Mouse (Mus musculus) left cerebral cortex, postnatal 25 days (tissue): ENCODE data around the gene Kcnip2. TPM values are rescaled to one million over a fixed set of nuclear protein-coding genes. Genes with fewer than 3 reads are reported as not detected.

Source experiments
- DNase-seq, 2 experiments: peaks; one replicate each; pipeline ENCODE4 v3.0.0; 2022; ENCODE audit warnings: low spot score in 2 of 2, mixed read lengths in 1 of 2
- intact Hi-C: fragments of 180-260 bp; cut with DNase I; formaldehyde crosslinking; loops from one replicate; pipeline ENCODE4 v1.15.1; 2025
- total RNA-seq, 2 experiments: library from RNA; stranded (reverse); gene quantifications; 2 replicates each; pipeline ENCODE4 v1.2.3; 2021

Gene Kcnip2
- total RNA-seq, 2 experiments from 2014 or later: 141 to 165 TPM

DNA sequence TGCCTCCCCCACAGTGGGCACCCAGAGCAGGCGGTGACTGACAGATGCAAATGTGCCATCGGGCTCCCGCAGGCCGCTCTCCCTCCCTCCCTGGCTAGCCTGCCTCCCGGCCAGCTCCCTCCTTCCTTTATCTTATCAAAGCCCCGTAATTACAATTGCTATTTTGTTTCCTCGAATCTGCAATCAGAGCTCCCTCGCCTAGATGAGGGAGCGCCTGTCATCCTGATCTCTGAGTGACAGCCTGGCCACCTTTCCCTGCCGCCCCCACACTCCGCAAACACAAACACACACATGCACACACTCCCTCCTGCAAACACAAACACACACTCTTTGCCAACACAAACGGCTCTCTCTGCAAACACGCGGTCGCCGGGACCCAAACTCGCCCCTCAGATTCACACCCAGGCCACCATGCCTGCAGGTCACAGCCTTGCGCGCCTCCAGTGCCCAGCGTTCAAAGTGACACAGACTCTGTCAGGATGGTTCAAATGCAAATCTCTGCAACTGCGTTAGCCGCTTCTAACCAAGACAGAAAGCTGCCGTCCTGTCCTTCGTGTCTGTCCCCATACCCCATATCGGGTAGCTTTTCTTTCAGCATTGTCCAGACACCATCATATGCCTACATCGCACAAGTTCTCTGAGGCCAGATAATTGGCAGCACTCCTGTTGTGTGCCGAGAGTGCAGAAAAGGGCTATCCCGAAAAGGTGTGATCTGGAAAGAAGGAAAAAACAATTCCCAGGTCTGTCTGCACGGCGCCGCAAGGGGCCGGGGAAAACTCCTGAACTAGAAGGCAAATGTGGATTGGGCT, 70.3 kb downstream of the Kcnip2 start:
- no peak for DNase-seq
- intact Hi-C loops: loop anchor here (2.0 to 5.0 kb wide), 3 partner anchors 88 to 525 kb away; no protein-coding TSS in a partner anchor

DNA sequence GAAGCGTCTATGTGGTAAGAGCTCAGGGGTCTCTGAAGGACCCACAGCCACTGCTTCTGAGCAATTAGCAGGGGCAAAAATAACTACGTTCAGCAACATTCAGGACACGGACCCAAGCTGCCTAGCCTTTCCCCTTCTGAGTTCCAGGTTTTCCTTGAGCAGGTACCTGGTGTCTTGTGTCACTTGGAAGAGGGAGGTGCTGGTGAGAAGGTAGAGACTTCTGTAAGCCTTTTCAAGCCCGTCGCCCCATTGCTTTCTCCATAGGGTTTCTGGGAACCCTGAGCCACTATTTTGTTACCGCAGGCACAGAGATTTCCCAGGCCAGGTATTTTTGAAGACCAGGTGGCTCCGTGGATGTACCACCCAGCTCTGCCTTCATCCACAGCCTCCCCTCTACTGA, 72.2 kb downstream of the Kcnip2 start:
- intact Hi-C loops: no loop called here
- DNase-seq: no peak

DNA sequence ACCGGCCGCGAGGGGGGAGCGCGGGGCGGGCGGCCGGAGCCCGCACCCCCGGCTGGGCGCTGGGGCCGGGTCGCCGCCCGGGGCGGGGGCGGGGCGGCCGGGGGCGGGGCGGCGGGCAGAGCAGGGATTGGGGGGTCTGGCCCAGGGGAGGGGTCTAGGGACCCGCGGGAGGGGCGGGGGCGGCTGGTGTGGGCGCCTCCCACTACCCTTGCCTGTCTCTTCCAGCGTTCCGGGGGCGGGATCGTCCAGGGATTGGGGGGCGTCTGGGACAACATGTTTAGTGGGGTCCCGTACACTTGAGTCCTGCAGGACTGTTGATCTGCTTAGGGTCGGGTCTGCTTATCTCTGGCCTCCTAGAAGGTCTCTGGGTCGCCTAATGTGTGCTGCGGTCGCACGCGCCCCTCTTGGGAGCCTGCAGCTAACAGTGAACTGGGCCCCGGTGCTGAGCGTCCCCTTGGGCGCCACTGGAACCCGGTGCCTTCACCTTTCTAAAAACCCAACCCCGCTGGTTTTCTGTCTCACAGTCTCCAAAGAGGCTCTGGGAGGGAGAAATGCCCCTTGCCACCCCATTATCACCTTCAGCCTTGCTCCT, 72.8 kb downstream of the Kcnip2 start:
- intact Hi-C loops: no loop called here
- no peak for DNase-seq

DNA sequence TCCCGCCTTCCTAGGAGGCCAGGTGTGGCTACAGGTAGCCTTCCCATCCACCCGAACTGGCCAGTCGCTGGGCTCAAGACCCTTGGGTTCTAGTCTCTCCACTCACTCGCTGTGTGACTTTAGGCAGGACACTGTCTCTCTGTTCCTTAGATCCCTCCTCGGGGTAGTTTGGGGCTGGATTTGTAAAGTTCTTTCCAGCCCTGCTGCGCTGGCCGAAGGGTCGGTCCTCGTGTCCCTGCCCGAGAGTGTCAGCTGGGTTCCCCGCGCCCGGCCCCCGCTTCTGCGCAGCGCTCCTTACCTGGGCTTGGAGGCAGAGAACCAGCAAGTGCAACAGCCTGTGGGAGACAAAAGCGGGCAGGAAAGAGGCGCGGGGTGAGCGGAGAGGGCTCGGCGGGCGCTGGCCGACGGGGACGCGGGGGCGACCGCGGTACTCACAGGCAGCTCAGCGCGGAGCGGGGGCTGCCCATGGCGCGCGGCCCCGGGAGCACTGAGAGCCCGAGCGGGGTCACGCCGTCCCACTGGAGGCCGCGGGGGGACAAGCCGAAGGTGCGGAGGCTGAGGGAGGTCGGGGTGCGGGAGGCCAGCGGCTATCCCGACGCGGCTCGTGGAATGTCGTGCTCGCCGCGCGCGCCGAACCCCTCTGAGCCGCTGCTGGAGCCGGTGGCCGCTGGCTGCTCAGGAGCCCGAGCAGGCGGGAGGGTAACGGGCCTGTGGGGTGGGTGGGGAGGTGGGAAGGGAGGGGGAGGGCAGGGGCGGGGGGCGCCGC, 73.5 kb downstream of the Kcnip2 start, which contains the start of gene Fgf8:
Gene Fgf8, minus strand, starts transcription at position 698 of the 766 bp plus-strand sequence.
- DNase-seq: no peak
- intact Hi-C loops: no loop called here

Other genes starting within 250 kb of the Kcnip2 start
- gene Fbxw4, start 155.7 kb downstream of the Kcnip2 start, total RNA-seq: 10 to 100 TPM; 32.9 to 33.5 TPM
- gene Fgf8, start 73.1 kb downstream of the Kcnip2 start, total RNA-seq: not detected
- gene Npm3, start 66.5 kb downstream of the Kcnip2 start, total RNA-seq: 1 to 10 TPM; 7.1 to 7.4 TPM
- gene Mgea5, start 32.2 kb downstream of the Kcnip2 start, total RNA-seq: 100 to 1,000 TPM; 159 to 160 TPM
- gene Armh3, start 182.4 kb upstream of the Kcnip2 start, total RNA-seq: 10 to 100 TPM; 19.7 to 19.8 TPM
- gene Hps6, start 187.4 kb upstream of the Kcnip2 start, total RNA-seq: 1 to 10 TPM; 5.7 TPM
- gene Pprc1, start 228.8 kb upstream of the Kcnip2 start, total RNA-seq: 10 to 100 TPM; 23.3 to 27.7 TPM
- gene Ldb1, start 229.2 kb upstream of the Kcnip2 start, total RNA-seq: 100 to 1,000 TPM; 104 to 105 TPM